Comparison of ENCODE assay signal across 8 mouse cellular contexts in the genomic region with DNA sequence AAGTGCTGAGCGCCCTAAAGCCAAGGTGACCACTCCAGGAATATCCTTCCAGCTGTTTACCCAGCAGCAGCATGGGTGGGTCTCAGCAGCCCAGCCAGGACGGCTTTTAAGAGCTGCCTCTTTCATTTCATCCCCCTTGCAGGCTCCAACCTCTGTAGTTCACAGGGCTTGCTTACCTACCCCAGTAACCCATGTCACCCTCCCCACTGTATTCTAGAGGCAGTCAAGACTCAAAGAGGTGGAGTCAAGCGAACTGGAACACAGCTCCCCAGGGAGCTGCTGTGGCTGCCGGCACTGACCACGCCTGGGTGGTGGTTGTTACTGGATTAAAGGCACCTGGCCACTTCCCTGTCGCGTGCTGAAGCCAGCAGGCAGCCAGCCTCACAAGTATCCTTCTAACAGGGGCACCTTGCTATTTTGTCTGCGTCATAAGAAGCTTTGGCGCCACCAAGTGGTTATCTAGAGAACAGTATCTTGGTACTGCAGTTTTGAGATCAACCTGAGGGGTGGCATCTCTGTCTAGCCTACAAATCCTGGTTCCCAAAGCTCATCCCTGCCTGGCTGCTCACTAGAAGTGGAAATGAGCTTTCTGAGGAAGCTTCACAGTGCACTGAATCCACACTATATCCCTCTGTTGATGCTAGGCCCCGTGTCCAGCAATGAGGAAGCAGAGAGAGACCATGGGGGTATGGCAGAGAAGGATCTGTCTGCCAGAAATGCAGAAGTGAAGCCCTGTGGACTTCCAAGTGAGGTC. TPM values are rescaled to one million over a fixed set of nuclear protein-coding genes. Genes with fewer than 3 reads are reported as not detected.
A peak's percentile ranks its signal among the peaks of the same experiment; 100 is the strongest.
DNase-seq lines count a peak whose midpoint lies in the region; ATAC-seq and TF ChIP-seq lines count a peak whose summit lies in the region.

No protein-coding gene starts in this region.

- H3K4me2 ChIP-seq in embryonic facial prominence, embryonic 11.5 days (ENCODE audit: low read depth, low read length) = no peak overlapping the region
- no peak overlapping the region for H3K4me2 ChIP-seq in kidney, embryonic 14.5 days (replicated peaks; ENCODE audit: low read depth, low read length)
- H3K4me2 ChIP-seq in limb, embryonic 14.5 days (replicated peaks; ENCODE audit: low read depth, low read length, severe bottlenecking) = 0 out of 2 replicates have a peak overlapping the region, but pooled peaks have one; percentile 24
- H3K4me2 ChIP-seq in neural tube, embryonic 11.5 days (ENCODE audit: low read depth) = no peak overlapping the region
- H3K4me2 ChIP-seq in stomach, embryonic 16.5 days (ENCODE audit: low read depth, low read length) = peak overlapping the region; percentile 26; the same call in 1 of the 2 replicates

- DNase-seq in 416B (ENCODE audit: low read depth) = peak; percentile 89
- peak; percentile 81 for DNase-seq in adrenal gland, postnatal 10 days
- peak; percentile 90 for DNase-seq in embryonic facial prominence, embryonic 11.5 days (ENCODE audit: low spot score)
- peak; percentile 84 for DNase-seq in heart, adult 8-10 months (ENCODE audit: low spot score)
- DNase-seq in limb, embryonic 14.5 days (ENCODE audit: low spot score) = peak; percentile 91
- DNase-seq in neural tube, embryonic 11.5 days (ENCODE audit: low spot score) = peak; percentile 71

- no peak for TF ChIP-seq POLR2A in limb, embryonic 14.5 days (IDR thresholded peaks at IDR 0.05; ENCODE audit: borderline replicate concordance, extremely low read depth, insufficient read depth, insufficient read length)

- H3K9me3 ChIP-seq in embryonic facial prominence, embryonic 11.5 days (replicated peaks; ENCODE audit: control insufficient read depth, low read length) = no peaks in the 10 kb centered on the region
- no peaks in the 10 kb centered on the region for H3K9me3 ChIP-seq in kidney, embryonic 14.5 days (ENCODE audit: control insufficient read depth, low read length)
- H3K9me3 ChIP-seq in limb, embryonic 14.5 days (ENCODE audit: control insufficient read depth, low read length) = no peaks in the 10 kb centered on the region
- H3K9me3 ChIP-seq in neural tube, embryonic 11.5 days (ENCODE audit: control insufficient read depth, low read length) = no peaks in the 10 kb centered on the region
- no peaks in the 10 kb centered on the region for H3K9me3 ChIP-seq in stomach, embryonic 16.5 days (replicated peaks; ENCODE audit: control insufficient read depth, low read length)

- no peaks in the 10 kb centered on the region for H3K27me3 ChIP-seq in embryonic facial prominence, embryonic 11.5 days (ENCODE audit: control insufficient read depth, insufficient read depth, low read length)
- no peaks in the 10 kb centered on the region for H3K27me3 ChIP-seq in kidney, embryonic 14.5 days (ENCODE audit: control insufficient read depth, insufficient read depth, low read length)
- no peaks in the 10 kb centered on the region for H3K27me3 ChIP-seq in limb, embryonic 14.5 days (ENCODE audit: control insufficient read depth, insufficient read depth, low read length)
- H3K27me3 ChIP-seq in neural tube, embryonic 11.5 days (ENCODE audit: control insufficient read depth, insufficient read depth, low read length) = no peaks in the 10 kb centered on the region
- H3K27me3 ChIP-seq in stomach, embryonic 16.5 days (ENCODE audit: control insufficient read depth, insufficient read depth, low read length) = no peaks in the 10 kb centered on the region

- 9% methylated on average over 10 of the region's 10 CpGs for WGBS in embryonic facial prominence, embryonic 11.5 days
- WGBS in kidney, embryonic 14.5 days = 15% methylated on average over 10 of the region's 10 CpGs
- 11% methylated on average over 10 of the region's 10 CpGs for WGBS in limb, embryonic 14.5 days
- 9% methylated on average over 10 of the region's 10 CpGs for WGBS in neural tube, embryonic 11.5 days
- WGBS in stomach, embryonic 16.5 days = 11% methylated on average over 10 of the region's 10 CpGs

- H3K36me3 ChIP-seq in embryonic facial prominence, embryonic 11.5 days (replicated peaks; ENCODE audit: control insufficient read depth, insufficient read depth, low read depth, low read length) = no peaks in the 10 kb centered on the region
- H3K36me3 ChIP-seq in kidney, embryonic 14.5 days (ENCODE audit: control insufficient read depth, insufficient read depth, low read length) = no peaks in the 10 kb centered on the region
- H3K36me3 ChIP-seq in limb, embryonic 14.5 days (ENCODE audit: control insufficient read depth, insufficient read depth, low read length) = no peaks in the 10 kb centered on the region
- H3K36me3 ChIP-seq in neural tube, embryonic 11.5 days (ENCODE audit: control insufficient read depth, insufficient read depth, low read length) = no peaks in the 10 kb centered on the region
- no peaks in the 10 kb centered on the region for H3K36me3 ChIP-seq in stomach, embryonic 16.5 days (ENCODE audit: control insufficient read depth, insufficient read depth, low read length)

- peak; percentile 69; the same call in 1 of the 2 replicates for ATAC-seq in embryonic facial prominence, embryonic 11.5 days (replicated peaks; ENCODE audit: insufficient number of reproducible peaks, low FRiP score, low TSS enrichment, low read depth)
- ATAC-seq in kidney, embryonic 14.5 days (ENCODE audit: low FRiP score, low TSS enrichment) = peak; percentile 74
- ATAC-seq in limb, embryonic 14.5 days (ENCODE audit: low FRiP score, low read depth) = peak; percentile 60
- peak; percentile 60; the same call in 1 of the 2 replicates for ATAC-seq in neural tube, embryonic 11.5 days (ENCODE audit: insufficient read depth, low FRiP score, low TSS enrichment)
- peak; percentile 74 for ATAC-seq in stomach, embryonic 16.5 days (ENCODE audit: insufficient read depth, low FRiP score)

- H3K9ac ChIP-seq in embryonic facial prominence, embryonic 11.5 days (replicated peaks; ENCODE audit: low read length) = no peak overlapping the region
- H3K9ac ChIP-seq in kidney, embryonic 14.5 days (ENCODE audit: low read depth, low read length) = no peak overlapping the region; the same call in 1 of the 2 replicates
- H3K9ac ChIP-seq in limb, embryonic 14.5 days (ENCODE audit: low read depth, low read length, severe bottlenecking) = no peak overlapping the region
- no peak overlapping the region for H3K9ac ChIP-seq in neural tube, embryonic 11.5 days (ENCODE audit: low read length)
- no peak overlapping the region for H3K9ac ChIP-seq in stomach, embryonic 16.5 days (ENCODE audit: low read length)

- no peak overlapping the region for H3K4me3 ChIP-seq in embryonic facial prominence, embryonic 11.5 days (ENCODE audit: low read depth, low read length)
- H3K4me3 ChIP-seq in kidney, embryonic 14.5 days (ENCODE audit: low read length) = no peak overlapping the region
- H3K4me3 ChIP-seq in limb, embryonic 14.5 days (replicated peaks; ENCODE audit: low read length) = no peak overlapping the region
- H3K4me3 ChIP-seq in neural tube, embryonic 11.5 days (ENCODE audit: low read depth, low read length) = no peak overlapping the region
- H3K4me3 ChIP-seq in stomach, embryonic 16.5 days (replicated peaks; ENCODE audit: low read length) = no peak overlapping the region

- H3K27ac ChIP-seq in embryonic facial prominence, embryonic 11.5 days (replicated peaks; ENCODE audit: low read depth, low read length) = no peak overlapping the region
- no peak overlapping the region for H3K27ac ChIP-seq in kidney, embryonic 14.5 days (ENCODE audit: low read depth, low read length)
- no peak overlapping the region for H3K27ac ChIP-seq in limb, embryonic 14.5 days (replicated peaks; ENCODE audit: low read depth, low read length)
- H3K27ac ChIP-seq in neural tube, embryonic 11.5 days (ENCODE audit: low read depth, low read length) = no peak overlapping the region
- no peak overlapping the region for H3K27ac ChIP-seq in stomach, embryonic 16.5 days (ENCODE audit: low read length)

- no peaks in the 10 kb centered on the region for H3K4me1 ChIP-seq in embryonic facial prominence, embryonic 11.5 days (ENCODE audit: control insufficient read depth, insufficient read depth, low read length)
- H3K4me1 ChIP-seq in kidney, embryonic 14.5 days (ENCODE audit: control insufficient read depth, insufficient read depth, low read length) = no peaks in the 10 kb centered on the region
- H3K4me1 ChIP-seq in limb, embryonic 14.5 days (ENCODE audit: control insufficient read depth, insufficient read depth, low read length) = 0 out of 2 replicates have a peak, but pooled peaks cover 2% of the 10 kb centered on the region
- peaks cover 4% of the 10 kb centered on the region; the same call in 1 of the 2 replicates for H3K4me1 ChIP-seq in neural tube, embryonic 11.5 days (ENCODE audit: control insufficient read depth, insufficient read depth, low read length)
- H3K4me1 ChIP-seq in stomach, embryonic 16.5 days (ENCODE audit: control insufficient read depth, insufficient read depth, low read length) = 0 out of 2 replicates have a peak, but pooled peaks cover 4% of the 10 kb centered on the region

RNA-seq across cellular contexts. Expression of a gene that starts 11.8 kb away (rescaled TPM):
- total RNA-seq in adrenal gland, postnatal 10 days (2021) = 10 to 100 TPM; 14.4 TPM
- polyA plus RNA-seq in embryonic facial prominence, embryonic 11.5 days (2014; fragmentation: Nextera tagmentation; extraction: Ambion mirVana) = 10.8 and 11.3 TPM in 2 replicates
- total RNA-seq in heart, adult 8-10 months (2022) = 10 to 100 TPM; 14.6 to 17.0 (median 15.0) TPM
- 16.0 and 21.0 TPM in 2 replicates for polyA plus RNA-seq in kidney, embryonic 14.5 days (2014; fragmentation: Nextera tagmentation; extraction: Ambion mirVana)
- 6.7 and 6.8 TPM in 2 replicates for polyA plus RNA-seq in limb, embryonic 14.5 days (2012; rRNA removed)
- polyA plus RNA-seq in limb, embryonic 14.5 days (2014; fragmentation: Nextera tagmentation; extraction: Ambion mirVana) = 11.0 and 11.6 TPM in 2 replicates
- polyA plus RNA-seq in neural tube, embryonic 11.5 days (2014; fragmentation: Nextera tagmentation; extraction: Ambion mirVana) = 11.2 and 13.2 TPM in 2 replicates
- polyA plus RNA-seq in stomach, embryonic 16.5 days (2015; fragmentation: Nextera tagmentation; extraction: Ambion mirVana) = 6.6 and 8.0 TPM in 2 replicates

RNA-seq across cellular contexts. Expression of a gene that starts 36.5 kb away (rescaled TPM):
- 10 to 100 TPM; 29.2 to 34.1 TPM for total RNA-seq in adrenal gland, postnatal 10 days (2021)
- polyA plus RNA-seq in embryonic facial prominence, embryonic 11.5 days (2014; fragmentation: Nextera tagmentation; extraction: Ambion mirVana) = 63.0 and 64.9 TPM in 2 replicates
- 10 to 100 TPM; 10.1 to 12.9 (median 11.5) TPM for total RNA-seq in heart, adult 8-10 months (2022)
- polyA plus RNA-seq in kidney, embryonic 14.5 days (2014; fragmentation: Nextera tagmentation; extraction: Ambion mirVana) = 69.0 and 77.1 TPM in 2 replicates
- polyA plus RNA-seq in limb, embryonic 14.5 days (2012; rRNA removed) = 40.6 and 72.3 TPM in 2 replicates
- 55.9 and 66.7 TPM in 2 replicates for polyA plus RNA-seq in limb, embryonic 14.5 days (2014; fragmentation: Nextera tagmentation; extraction: Ambion mirVana)
- 73.8 and 84.4 TPM in 2 replicates for polyA plus RNA-seq in neural tube, embryonic 11.5 days (2014; fragmentation: Nextera tagmentation; extraction: Ambion mirVana)
- polyA plus RNA-seq in stomach, embryonic 16.5 days (2015; fragmentation: Nextera tagmentation; extraction: Ambion mirVana) = 38.0 and 41.2 TPM in 2 replicates

Comparison
In these comparisons a context has a peak if more than half of its experiments do, and no peak if none do; other contexts are left out.
1. H3K4me2 ChIP-seq: peak in limb, embryonic 14.5 days (single experiment) and stomach, embryonic 16.5 days (single experiment); none in embryonic facial prominence, embryonic 11.5 days (single experiment), kidney, embryonic 14.5 days (single experiment) and neural tube, embryonic 11.5 days (single experiment).
2. Peak in every context shown above with its lines, with median percentiles within 50 percentile points of each other: DNase-seq and ATAC-seq.